Mouse (Mus musculus) heart, embryonic 11.5 days (tissue): ENCODE measurements around the gene Hoxd10. TPM values are rescaled to one million over a fixed set of nuclear protein-coding genes. Genes with fewer than 3 reads are reported as not detected.

Experiments
- ATAC-seq: fragments of 200-750 bp; cut with Nextera tagmentation; replicated peaks from 2 replicates; pipeline ENCODE4 v1.8.0; 2017; ENCODE audit warnings: moderate library complexity; ENCODE audit not compliant: insufficient number of reproducible peaks, low FRiP score, low TSS enrichment
- H3K27ac ChIP-seq: fragments of 300-500 bp; sonication (generic); 2 replicates; pipeline ENCODE4 v1.5.1; 2014; ENCODE audit warnings: mild to moderate bottlenecking, low read depth, low read length
- H3K27me3 ChIP-seq: fragments of 300-500 bp; sonication (generic); 2 replicates; pipeline ENCODE4 v1.6.1; 2014; ENCODE audit warnings: mild to moderate bottlenecking, low read length, mixed read lengths; ENCODE audit not compliant: control insufficient read depth, insufficient read depth
- H3K36me3 ChIP-seq: fragments of 300-500 bp; sonication (generic); 2 replicates; pipeline ENCODE4 v1.6.1; 2014; ENCODE audit warnings: mild to moderate bottlenecking, low read length, moderate library complexity, mixed read lengths; ENCODE audit not compliant: control insufficient read depth, insufficient read depth
- H3K4me1 ChIP-seq: fragments of 300-500 bp; sonication (generic); 2 replicates; pipeline ENCODE4 v1.6.1; 2014; ENCODE audit warnings: low read length; ENCODE audit not compliant: control insufficient read depth, insufficient read depth
- H3K4me2 ChIP-seq: fragments of 300-500 bp; sonication (generic); 2 replicates; pipeline ENCODE4 v1.6.1; 2014; ENCODE audit warnings: mild to moderate bottlenecking, moderate library complexity
- H3K4me3 ChIP-seq: fragments of 300-500 bp; sonication (generic); 2 replicates; pipeline ENCODE4 v1.5.1; 2014; ENCODE audit warnings: low read depth, low read length
- H3K9ac ChIP-seq: fragments of 300-500 bp; sonication (generic); 2 replicates; pipeline ENCODE4 v1.6.1; 2014; ENCODE audit warnings: mild to moderate bottlenecking, low read depth, low read length, moderate library complexity
- H3K9me3 ChIP-seq: fragments of 300-500 bp; sonication (generic); replicated peaks from 2 replicates; pipeline ENCODE4 v1.6.1; 2016; ENCODE audit warnings: low read length; ENCODE audit not compliant: control insufficient read depth
- WGBS: fragments of 180-500 bp; shearing (Covaris S2); extraction: QIAGEN DNeasy Blood & Tissue Kit; methylation state at CpG from one replicate; pipeline ENCODE4 v1.1.7; 2014; ENCODE audit not compliant: insufficient replicate concordance; 5-methylcytosine and 5-hydroxymethylcytosine counted together
- microRNA counts: library from miRNA; unstranded; fragments of <30 nt; microRNA quantifications from one replicate; lab custom pipeline; 2015
- microRNA-seq: library from miRNA; unstranded; fragments of <30 nt; microRNA quantifications from one replicate; pipeline ENCODE4, GENCODE M21; 2016; ENCODE audit warnings: borderline number of aligned reads
- polyA plus RNA-seq: library from polyadenylated mRNA; unstranded; fragments of >200 nt; fragmentation: Nextera tagmentation; extraction: Ambion mirVana; gene quantifications from 2 replicates; pipeline ENCODE4 v1.2.1, GENCODE M21; 2014

Gene Hoxd10
- polyA plus RNA-seq, 1 experiment from 2014 or later = 0.11 TPM

GRCm38 (mm10) chr2:74739869-74740268 is 48.1 kb downstream of the Hoxd10 start:
- peaks cover 4% of the 10 kb centered on the region for H3K4me1 ChIP-seq
- ATAC-seq = no peak

GRCm38 (mm10) chr2:74740311-74741091 is 48.8 kb downstream of the Hoxd10 start:
- WGBS = under 1% methylated on average over 43 of the region's 43 CpGs
- Histone ChIP-seq H3K27ac (no peak overlapping the region), H3K4me3 (0 out of 2 replicates have a peak overlapping the region, but pooled peaks have one; percentile 2), H3K9ac (no peak overlapping the region), H3K27me3 (peaks cover 96% of the 10 kb centered on the region), H3K9me3 (no peaks in the 10 kb centered on the region), H3K36me3 (no peaks in the 10 kb centered on the region), H3K4me1 (peaks cover 4% of the 10 kb centered on the region), H3K4me2 (peak overlapping the region; percentile 47)
- ATAC-seq = no peak

More at GRCm38 (mm10) chr2:74739869-74740268, 48.1 kb downstream of the Hoxd10 start:
- H3K4me2 ChIP-seq = peak overlapping the region; percentile 47; the same call in 1 of the 2 replicates
- no peak overlapping the region for H3K27ac ChIP-seq
- peaks cover 96% of the 10 kb centered on the region for H3K27me3 ChIP-seq
- H3K9me3 ChIP-seq = no peaks in the 10 kb centered on the region
- 2% methylated on average over 14 of the region's 14 CpGs for WGBS
- H3K4me3 ChIP-seq = 0 out of 2 replicates have a peak overlapping the region, but pooled peaks have one; percentile 2
- H3K9ac ChIP-seq = no peak overlapping the region
- H3K36me3 ChIP-seq = no peaks in the 10 kb centered on the region

- Histone ChIP-seq H3K9me3 (no peaks in the 10 kb centered on the region), H3K27me3 (peaks cover 96% of the 10 kb centered on the region)
- no peak for ATAC-seq
Observed at GRCm38 (mm10) chr2:74741252-74741978, 49.7 kb downstream of the Hoxd10 start.

GRCm38 (mm10) chr2:74741979-74742277 is 50.2 kb downstream of the Hoxd10 start:
- Histone ChIP-seq H3K4me3 (no peak overlapping the region), H3K36me3 (no peaks in the 10 kb centered on the region), H3K27ac (no peak overlapping the region), H3K4me2 (no peak overlapping the region), H3K9me3 (no peaks in the 10 kb centered on the region), H3K4me1 (no peaks in the 10 kb centered on the region; the same call in 1 of the 2 replicates), H3K27me3 (peaks cover 96% of the 10 kb centered on the region), H3K9ac (no peak overlapping the region)
- no peak for ATAC-seq

More at GRCm38 (mm10) chr2:74741252-74741978, 49.7 kb downstream of the Hoxd10 start:
- no peak overlapping the region for H3K27ac ChIP-seq
- no peak overlapping the region for H3K4me3 ChIP-seq
- no peak overlapping the region for H3K9ac ChIP-seq
- WGBS = 20% methylated on average over 2 of the region's 3 CpGs
- no peaks in the 10 kb centered on the region for H3K36me3 ChIP-seq
- no peaks in the 10 kb centered on the region; the same call in 1 of the 2 replicates for H3K4me1 ChIP-seq
- H3K4me2 ChIP-seq = no peak overlapping the region

MicroRNA genes within 50 kb of the gene (microRNA counts, 519-probe panel; counts per million panel counts)
- microRNA mmu-miR-10b (lab: Ali Mortazavi, UCI) = 32.2 counts per million

Small RNA genes lying within 50 kb of the gene (microRNA-seq; reads per million reads assigned to microRNA genes)
- gene Gm44463 (not detected), gene Mir10b (977 reads per million, percentile 84 among the genes with 10 or more reads in this experiment)

Other genes starting within 250 kb of the Hoxd10 start
- 23.1 and 31.7 TPM in 2 replicates for gene Lnpk, start 112.5 kb upstream of the Hoxd10 start, polyA plus RNA-seq
- gene Evx2, start 32.4 kb upstream of the Hoxd10 start, polyA plus RNA-seq = not detected in 2 replicates
- not detected in 2 replicates for gene Hoxd13, start 23.6 kb upstream of the Hoxd10 start, polyA plus RNA-seq
- not detected in 2 replicates for gene Hoxd12, start 16.9 kb upstream of the Hoxd10 start, polyA plus RNA-seq
- gene Hoxd11, start 12.4 kb upstream of the Hoxd10 start, polyA plus RNA-seq = not detected in 2 replicates
- gene Hoxd9, start 5.8 kb downstream of the Hoxd10 start, polyA plus RNA-seq = 0.13 TPM in 1 of 2 replicates, not detected in the other
- 0.27 and 0.30 TPM in 2 replicates for gene Hoxd8, start 12.7 kb downstream of the Hoxd10 start, polyA plus RNA-seq
- 2.0 and 3.1 TPM in 2 replicates for gene Hoxd3, start 20.0 kb downstream of the Hoxd10 start, polyA plus RNA-seq
- not detected in 2 replicates for gene Hoxd4, start 20.0 kb downstream of the Hoxd10 start, polyA plus RNA-seq
- 0.10 TPM in 1 of 2 replicates, not detected in the other for gene Gm28230, start 34.8 kb downstream of the Hoxd10 start, polyA plus RNA-seq
- gene Hoxd1, start 71.1 kb downstream of the Hoxd10 start, polyA plus RNA-seq = 0.20 TPM in 1 of 2 replicates, not detected in the other
- 164 and 166 TPM in 2 replicates for gene Mtx2, start 133.9 kb downstream of the Hoxd10 start, polyA plus RNA-seq